9 mouse cellular contexts compared by ENCODE assay signal in the genomic region with DNA sequence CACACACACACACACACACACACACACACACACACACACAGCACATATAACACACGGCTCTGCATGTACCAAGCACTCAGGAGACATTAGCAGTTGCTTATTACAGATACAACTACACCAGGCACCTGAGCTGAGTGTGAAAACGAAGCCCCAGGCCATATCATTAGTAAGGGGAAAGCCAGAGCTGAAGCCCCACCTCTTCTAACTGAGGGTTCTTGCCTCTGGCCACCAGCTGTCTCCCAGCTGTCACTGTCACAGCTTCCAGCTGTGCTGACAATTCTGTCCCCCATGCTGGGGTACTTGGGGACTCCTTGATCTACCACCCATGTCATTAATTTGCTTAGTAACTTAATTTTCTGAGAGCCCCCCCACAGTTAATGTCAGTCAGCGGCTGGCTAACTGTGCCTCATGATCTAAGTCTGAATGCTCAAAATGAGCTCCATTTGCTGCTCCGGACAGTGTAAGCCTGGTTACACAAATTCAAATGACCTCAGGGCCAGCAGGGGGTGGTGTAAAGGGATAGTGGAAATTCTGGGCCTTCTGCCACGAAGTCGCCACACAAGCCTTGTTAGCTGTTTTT. TPM values are rescaled to one million over a fixed set of nuclear protein-coding genes. Genes with fewer than 3 reads are reported as not detected.
DNase-seq lines count a peak whose midpoint lies in the region; ATAC-seq and TF ChIP-seq lines count a peak whose summit lies in the region.
"Had no signal": no experiment of that assay in that cellular context is flagged by ENCODE, and none has a peak within 500 bp of the region (broad histone marks: within the 10 kb centered on the region; RNA-seq: fewer than 3 reads in every experiment).

No protein-coding gene starts in this region.

- TF ChIP-seq CTCF in MEL (IDR thresholded peaks at IDR 0.05 in 2 of 3, conservative IDR thresholded peaks at IDR 0.05 in 1 of 3; ENCODE audit: control insufficient read depth in 1 of 3, insufficient read depth in 1 of 3, low read depth in 2 of 3, low read length in 3 of 3, poor library complexity in 1 of 3, severe bottlenecking in 1 of 3) = peak in 2 of 3 experiments; percentile 15 to 46; a peak in 2 of 6 replicates
- TF ChIP-seq CTCF in forebrain, postnatal 0 days (IDR thresholded peaks at IDR 0.05; ENCODE audit: low read depth) = no peak
- TF ChIP-seq CTCF in small intestine, adult 2 months (IDR thresholded peaks at IDR 0.05; ENCODE audit: extremely low read depth, insufficient read length, insufficient replicate concordance, low read depth, low read length) = peak; percentile 17; the same call in 1 of the 2 replicates

- no peaks in the 10 kb centered on the region for H3K27me3 ChIP-seq in MEL (ENCODE audit: control insufficient read depth in 1 of 2, insufficient read depth in 2 of 2, low read length in 2 of 2)
- H3K27me3 ChIP-seq in forebrain, postnatal 0 days (ENCODE audit: insufficient read depth, low read length) = no peaks in the 10 kb centered on the region
- no peaks in the 10 kb centered on the region for H3K27me3 ChIP-seq in small intestine, adult 2 months (ENCODE audit: control insufficient read depth, insufficient read depth, low read length)
- H3K27me3 ChIP-seq: liver, embryonic 13.5 days had no signal

- H3K27ac ChIP-seq in MEL (ENCODE audit: control insufficient read depth, low read depth, low read length) = peak overlapping the region; percentile 66
- H3K27ac ChIP-seq in forebrain, postnatal 0 days (ENCODE audit: low read depth, low read length) = no peak overlapping the region
- no peak overlapping the region for H3K27ac ChIP-seq in small intestine, adult 2 months (ENCODE audit: insufficient read depth, low read depth, low read length)
- H3K27ac ChIP-seq: liver, embryonic 13.5 days had no signal

- DNase-seq in MEL (ENCODE audit: low read depth, low spot score) = peak; percentile 71
- peak; percentile 56 for DNase-seq in cerebellum, adult 11 months
- DNase-seq in forebrain, postnatal 0 days = no peak
- peak; percentile 54 to 63 for DNase-seq in kidney, adult 8-10 months
- DNase-seq in lung, postnatal 14 days = peak; percentile 67
- DNase-seq in left cerebral cortex, adult 18-20 months (ENCODE audit: low spot score in 2 of 2) = no peak
- DNase-seq in layer of hippocampus, adult 8-10 months (ENCODE audit: low spot score in 2 of 2) = no peak

- H3K4me1 ChIP-seq in MEL (ENCODE audit: control insufficient read depth in 1 of 2, insufficient read depth in 2 of 2, low read length in 2 of 2) = peaks cover 10 to 37% of the 10 kb centered on the region in 2 experiments
- H3K4me1 ChIP-seq in forebrain, postnatal 0 days (ENCODE audit: insufficient read depth) = peaks cover 4% of the 10 kb centered on the region
- H3K4me1 ChIP-seq in small intestine, adult 2 months (ENCODE audit: control insufficient read depth, insufficient read depth, insufficient read length, low read length) = no peaks in the 10 kb centered on the region

- peak; percentile 14 for ATAC-seq in forebrain, postnatal 0 days

- no peak overlapping the region for H3K4me2 ChIP-seq in forebrain, postnatal 0 days (ENCODE audit: low read depth)
- H3K4me2 ChIP-seq: liver, embryonic 13.5 days had no signal

- H3K4me3 ChIP-seq in MEL (ENCODE audit: control insufficient read depth in 1 of 2, insufficient read depth in 1 of 2, low read depth in 2 of 2, low read length in 2 of 2) = peak overlapping the region in 1 of 2 experiments; percentile 6; a peak in 1 of 4 replicates
- no peak overlapping the region for H3K4me3 ChIP-seq in forebrain, postnatal 0 days (ENCODE audit: low read depth, low read length)
- H3K4me3 ChIP-seq in small intestine, adult 2 months (ENCODE audit: low read depth, low read length) = no peak overlapping the region
- H3K4me3 ChIP-seq: liver, embryonic 13.5 days had no signal

- no peaks in the 10 kb centered on the region for H3K9me3 ChIP-seq in MEL (replicated peaks; ENCODE audit: insufficient read depth, low read length)
- H3K9me3 ChIP-seq in forebrain, postnatal 0 days (ENCODE audit: low read length) = no peaks in the 10 kb centered on the region
- H3K9me3 ChIP-seq: liver, embryonic 13.5 days had no signal

- no peak for TF ChIP-seq POLR2A in MEL (IDR thresholded peaks at IDR 0.05; ENCODE audit: control insufficient read depth in 1 of 2, insufficient read depth in 1 of 2, low read depth in 1 of 2, low read length in 2 of 2, poor library complexity in 1 of 2)
- TF ChIP-seq POLR2A in small intestine, adult 2 months (IDR thresholded peaks at IDR 0.05; ENCODE audit: low read depth, low read length) = no peak

- H3K79me2 ChIP-seq in MEL (ENCODE audit: control insufficient read depth, insufficient read depth, low read length, poor library complexity) = no peaks in the 10 kb centered on the region

- WGBS in forebrain, postnatal 0 days = 11% methylated on average over 6 of the region's 6 CpGs
- 60% methylated on average over 6 of the region's 6 CpGs for WGBS in small intestine, adult 2 months

- H3K36me3 ChIP-seq in MEL (ENCODE audit: control insufficient read depth in 1 of 2, insufficient read depth in 2 of 2, low read length in 2 of 2) = peaks cover 0 to 23% of the 10 kb centered on the region in 2 experiments; a peak in 2 of 4 replicates
- H3K36me3 ChIP-seq in forebrain, postnatal 0 days (ENCODE audit: insufficient read depth) = no peaks in the 10 kb centered on the region
- no peaks in the 10 kb centered on the region for H3K36me3 ChIP-seq in small intestine, adult 2 months (ENCODE audit: control insufficient read depth, insufficient read depth, low read length)
- H3K36me3 ChIP-seq: liver, embryonic 13.5 days had no signal

- no peak for TF ChIP-seq EP300 in MEL (IDR thresholded peaks at IDR 0.05; ENCODE audit: low read depth in 1 of 2, low read length in 2 of 2)

- peak overlapping the region; percentile 49 for H3K9ac ChIP-seq in MEL (ENCODE audit: control insufficient read depth, low read depth, low read length, poor library complexity, severe bottlenecking)
- no peak overlapping the region for H3K9ac ChIP-seq in forebrain, postnatal 0 days
- H3K9ac ChIP-seq: liver, embryonic 13.5 days had no signal

- TF ChIP-seq RAD21 in MEL (IDR thresholded peaks at IDR 0.05; ENCODE audit: low read depth, low read length) = peak; percentile 31

TF ChIP-seq in MEL, 35 proteins besides CTCF, POLR2A, EP300 and RAD21:
- peak; percentile 54 for TF ChIP-seq ZC3H11A (IDR thresholded peaks at IDR 0.05; ENCODE audit: low read depth, low read length)
- TF ChIP-seq ZNF384 (IDR thresholded peaks at IDR 0.05; ENCODE audit: low read depth, low read length) = peak; percentile 49; the same call in 1 of the 2 replicates
- no peak for TF ChIP-seq MYB (IDR thresholded peaks at IDR 0.05; ENCODE audit: low read depth, low read length)
- 0 out of 2 replicates have a peak, but pooled peaks have one; percentile 15 for TF ChIP-seq HCFC1 (IDR thresholded peaks at IDR 0.05; ENCODE audit: low read depth, low read length)
- TF ChIP-seq ETS1 (IDR thresholded peaks at IDR 0.05; ENCODE audit: low read depth, low read length) = peak; percentile 76; the same call in 1 of the 2 replicates
- no peak for TF ChIP-seq USF2 (IDR thresholded peaks at IDR 0.05; ENCODE audit: borderline replicate concordance in 1 of 2, insufficient read depth in 1 of 2, low read depth in 1 of 2, low read length in 2 of 2)
- no peak for TF ChIP-seq TBP (IDR thresholded peaks at IDR 0.05; ENCODE audit: low read depth, low read length)
- 0 out of 2 replicates have a peak, but pooled peaks have one; percentile 38 for TF ChIP-seq MAZ (IDR thresholded peaks at IDR 0.05; ENCODE audit: low read depth, low read length)
- 0 out of 2 replicates have a peak, but pooled peaks have one; percentile 28 for TF ChIP-seq MXI1 (IDR thresholded peaks at IDR 0.05; ENCODE audit: low read depth, low read length)
- peak; percentile 67 for TF ChIP-seq SIN3A (IDR thresholded peaks at IDR 0.05; ENCODE audit: low read length)
- TF ChIP-seq UBTF (IDR thresholded peaks at IDR 0.05; ENCODE audit: borderline replicate concordance, insufficient read depth, low read depth, low read length) = no peak
- TF ChIP-seq SMC3 (IDR thresholded peaks at IDR 0.05; ENCODE audit: low read depth, low read length) = peak; percentile 67

RNA-seq across cellular contexts. Expression of a gene that starts 38.8 kb away (rescaled TPM):
- total RNA-seq in MEL (2012; rRNA removed) = 44.9 and 48.2 TPM in 2 replicates
- 100 to 1,000 TPM; 164 to 356 TPM for polyA plus RNA-seq in MEL (2012; ENCODE audit: insufficient read depth in 1 of 2, insufficient read length in 2 of 2, low read depth in 1 of 2, low replicate concordance in 2 of 2, missing spikeins in 1 of 2)
- 56.0 and 58.5 TPM in 2 replicates for total RNA-seq in forebrain, postnatal 0 days (2014; rRNA removed)
- 14.6 TPM in 2 replicates for polyA plus RNA-seq in forebrain, postnatal 0 days (2015; fragmentation: Nextera tagmentation; extraction: Ambion mirVana)
- polyA plus RNA-seq in small intestine, adult 2 months (2012; rRNA removed) = 34.6 and 99.1 TPM in 2 replicates
- total RNA-seq in left cerebral cortex, adult 18-20 months (2021) = 10 to 100 TPM; 78.0 to 79.7 TPM
- 10 to 100 TPM; 70.9 to 85.2 (median 79.5) TPM for total RNA-seq in layer of hippocampus, adult 8-10 months (2022)

Comparison
In these comparisons a context has a peak if more than half of its experiments do, and no peak if none do; other contexts are left out.
1. DNase-seq: peak in MEL (single experiment), cerebellum, adult 11 months (single experiment), kidney, adult 8-10 months (2 of 2) and lung, postnatal 14 days (single experiment); none in forebrain, postnatal 0 days (single experiment), left cerebral cortex, adult 18-20 months (0 of 2) and layer of hippocampus, adult 8-10 months (0 of 2).